ENCODE assay signal across 8 mouse cellular contexts in genomic region chr4:102493342-102494128, GRCm38 (mm10).
DNase-seq lines count a peak whose midpoint lies in the region; ATAC-seq lines count a peak whose summit lies in the region.

No protein-coding gene starts in this region.

- no peak overlapping the region for H3K9ac ChIP-seq in kidney, embryonic 15.5 days

- ATAC-seq in kidney, embryonic 15.5 days (replicated peaks; ENCODE audit: low FRiP score) = no peak
- peak; percentile 74 for ATAC-seq in granulocyte monocyte progenitor cell, adult 5-6 weeks (replicated peaks; ENCODE audit: poor library complexity, severe bottlenecking)

- H3K9me3 ChIP-seq in kidney, embryonic 15.5 days (replicated peaks) = no peaks in the 10 kb centered on the region

- peak; percentile 74 for DNase-seq in kidney, adult 9 months
- peak; percentile 78 for DNase-seq in CD4-positive, CD25-positive, alpha-beta regulatory T cell, adult 2 months (ENCODE audit: low read depth, low spot score)
- peak; percentile 69 for DNase-seq in R1 (ENCODE audit: low read depth, low spot score)
- DNase-seq in naive thymus-derived CD4-positive, alpha-beta T cell, adult 2 months (ENCODE audit: low read depth) = peak; percentile 85
- DNase-seq in urinary bladder, postnatal 14 days (ENCODE audit: low spot score) = no peak
- no peak for DNase-seq in cerebellum, postnatal 36 days

- WGBS in kidney, embryonic 15.5 days = 48% methylated on average over 4 of the region's 4 CpGs

- H3K36me3 ChIP-seq in kidney, embryonic 15.5 days = no peaks in the 10 kb centered on the region

- no peak overlapping the region for H3K4me2 ChIP-seq in kidney, embryonic 15.5 days

- H3K4me3 ChIP-seq in kidney, embryonic 15.5 days (replicated peaks) = no peak overlapping the region

- H3K4me1 ChIP-seq in kidney, embryonic 15.5 days = no peaks in the 10 kb centered on the region

- H3K27me3 ChIP-seq in kidney, embryonic 15.5 days = no peaks in the 10 kb centered on the region

- H3K27ac ChIP-seq in kidney, embryonic 15.5 days = no peak overlapping the region

Comparison
In these comparisons a context has a peak if more than half of its experiments do, and no peak if none do; other contexts are left out.
1. DNase-seq: peak in kidney, adult 9 months (single experiment), CD4-positive, CD25-positive, alpha-beta regulatory T cell, adult 2 months (single experiment), R1 (single experiment) and naive thymus-derived CD4-positive, alpha-beta T cell, adult 2 months (single experiment); none in urinary bladder, postnatal 14 days (single experiment) and cerebellum, postnatal 36 days (0 of 2).